Mouse (Mus musculus): ENCODE measurements around the gene Adgrl4.

DNA sequence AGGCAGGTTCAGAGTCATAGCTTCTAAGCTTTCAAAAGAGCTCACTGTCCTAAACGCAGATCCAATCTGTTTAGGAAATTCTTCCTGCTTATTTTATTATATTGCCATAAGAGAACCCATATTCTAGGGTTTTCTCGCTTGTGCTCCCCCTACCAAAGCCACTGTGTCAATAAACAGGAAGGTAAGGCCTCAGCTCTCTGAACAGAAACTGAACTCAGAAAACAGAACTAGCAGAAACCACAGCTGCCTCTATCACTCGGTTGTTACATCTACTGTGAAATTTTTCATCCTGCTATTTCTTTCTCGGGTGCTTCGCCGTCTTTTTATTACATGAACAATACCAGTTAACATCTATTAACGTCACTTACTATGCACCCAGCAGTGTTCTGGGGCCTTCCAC is 137.6 kb downstream of the Adgrl4 start:
- no peak for TF ChIP-seq POLR2A (IDR thresholded peaks at IDR 0.05; ENCODE audit: insufficient read depth, low read length)
- no peak for TF ChIP-seq CTCF (IDR thresholded peaks at IDR 0.05; ENCODE audit: low read depth, low read length)
- TF ChIP-seq EP300 (IDR thresholded peaks at IDR 0.05; ENCODE audit: insufficient read depth, low read depth, low read length), result no peak
